Mouse (Mus musculus): ENCODE measurements around the gene Rptor. TPM values are rescaled to one million over a fixed set of nuclear protein-coding genes. Genes with fewer than 3 reads are reported as not detected.
A peak's percentile ranks its signal among the peaks of the same experiment; 100 is the strongest.

Gene Rptor
- polyA plus RNA-seq, 1 experiment from 2014 or later, result 5.2 TPM

- 41% methylated on average over 2 of the region's 2 CpGs for WGBS
- Histone ChIP-seq H3K27me3 (replicated peaks; ENCODE audit: control insufficient read depth, insufficient read depth, low read length) (no peaks in the 10 kb centered on the region), H3K4me3 (ENCODE audit: low read length) (no peak overlapping the region)
These were observed 345.2 kb downstream of the Rptor start for GRCm38 (mm10) chr11:119947897-119948296.

GRCm38 (mm10) chr11:119948305-119948704, 345.6 kb downstream of the Rptor start:
- Histone ChIP-seq H3K27me3 (replicated peaks; ENCODE audit: control insufficient read depth, insufficient read depth, low read length) (no peaks in the 10 kb centered on the region), H3K27ac (ENCODE audit: low read length) (no peak overlapping the region), H3K9me3 (ENCODE audit: control insufficient read depth, low read length) (no peaks in the 10 kb centered on the region), H3K4me3 (ENCODE audit: low read length) (no peak overlapping the region), H3K4me2 (ENCODE audit: low read depth, low read length) (no peak overlapping the region), H3K36me3 (ENCODE audit: control insufficient read depth, insufficient read depth, low read length) (no peaks in the 10 kb centered on the region), H3K9ac (ENCODE audit: low read depth, low read length) (0 out of 2 replicates have a peak overlapping the region, but pooled peaks have one; percentile 21), H3K4me1 (ENCODE audit: control insufficient read depth, insufficient read depth, low read length) (peaks cover 42% of the 10 kb centered on the region)
- 58% methylated on average over 4 of the region's 4 CpGs for WGBS
- ATAC-seq, result no peak

More at GRCm38 (mm10) chr11:119947897-119948296, 345.2 kb downstream of the Rptor start:
- no peak overlapping the region for H3K4me2 ChIP-seq (ENCODE audit: low read depth, low read length)
- H3K27ac ChIP-seq (ENCODE audit: low read length), result no peak overlapping the region
- no peak for ATAC-seq
- 0 out of 2 replicates have a peak overlapping the region, but pooled peaks have one; percentile 21 for H3K9ac ChIP-seq (ENCODE audit: low read depth, low read length)
- H3K36me3 ChIP-seq (ENCODE audit: control insufficient read depth, insufficient read depth, low read length), result no peaks in the 10 kb centered on the region
- H3K4me1 ChIP-seq (ENCODE audit: control insufficient read depth, insufficient read depth, low read length), result peaks cover 39% of the 10 kb centered on the region
- no peaks in the 10 kb centered on the region for H3K9me3 ChIP-seq (ENCODE audit: control insufficient read depth, low read length)

- H3K9me3 ChIP-seq (ENCODE audit: control insufficient read depth, low read length), result no peaks in the 10 kb centered on the region
- H3K9ac ChIP-seq (ENCODE audit: low read depth, low read length), result no peak overlapping the region
- no peaks in the 10 kb centered on the region for H3K27me3 ChIP-seq (replicated peaks; ENCODE audit: control insufficient read depth, insufficient read depth, low read length)
- H3K36me3 ChIP-seq (ENCODE audit: control insufficient read depth, insufficient read depth, low read length), result no peaks in the 10 kb centered on the region
- H3K4me3 ChIP-seq (ENCODE audit: low read length), result no peak overlapping the region
- no peak overlapping the region for H3K4me2 ChIP-seq (ENCODE audit: low read depth, low read length)
- no peak overlapping the region for H3K27ac ChIP-seq (ENCODE audit: low read length)
- no peak for ATAC-seq
- H3K4me1 ChIP-seq (ENCODE audit: control insufficient read depth, insufficient read depth, low read length), result peaks cover 39% of the 10 kb centered on the region
- WGBS, result 88% methylated on average over 2 of the region's 2 CpGs
These were observed 346.1 kb downstream of the Rptor start for GRCm38 (mm10) chr11:119948803-119949202.

Other genes with a start within 250 kb of the Rptor start
- gene Sgsh, start 247.4 kb upstream of the Rptor start, polyA plus RNA-seq (2015; fragmentation: Nextera tagmentation; extraction: Ambion mirVana), result 8.2 and 8.3 TPM in 2 replicates
- gene Slc26a11, start 247.3 kb upstream of the Rptor start, polyA plus RNA-seq (2015; fragmentation: Nextera tagmentation; extraction: Ambion mirVana), result 9.0 and 10.5 TPM in 2 replicates
- gene Rnf213, start 209.8 kb upstream of the Rptor start, polyA plus RNA-seq (2015; fragmentation: Nextera tagmentation; extraction: Ambion mirVana), result 7.0 and 7.5 TPM in 2 replicates
- gene Endov, start 111.6 kb upstream of the Rptor start, polyA plus RNA-seq (2015; fragmentation: Nextera tagmentation; extraction: Ambion mirVana), result 15.1 and 15.2 TPM in 2 replicates
- 0.56 and 0.65 TPM in 2 replicates for gene Nptx1, start 55.2 kb upstream of the Rptor start, polyA plus RNA-seq (2015; fragmentation: Nextera tagmentation; extraction: Ambion mirVana)

Measured in intestine, embryonic 16.5 days (tissue).